Mouse (Mus musculus): ENCODE data around the gene Ifih1.

GRCm38 (mm10) chr2:62548104-62548503 lies 98.0 kb downstream of the Ifih1 start:
- no peak for TF ChIP-seq CTCF (IDR thresholded peaks at IDR 0.05; ENCODE audit: low read depth)
- no peak for TF ChIP-seq EP300 (IDR thresholded peaks at IDR 0.05; ENCODE audit: low read depth)
